Mouse (Mus musculus) adrenal gland, adult 8-10 months (tissue): Measurements from ENCODE around the gene Eef1b2. TPM values are rescaled to one million over a fixed set of nuclear protein-coding genes. Genes with fewer than 3 reads are reported as not detected.

ENCODE experiments used
- microRNA-seq, 2 experiments: library from miRNA; unstranded; fragments of <30 nt; microRNA quantifications; one replicate each; pipeline ENCODE4 v1.2.0; 2022
- total RNA-seq, 4 experiments: library from RNA; stranded (reverse); gene quantifications; 2 replicates each; pipeline ENCODE4 v1.2.4; 2022

Gene Eef1b2
- total RNA-seq, 4 experiments from 2014 or later: 529 to 647 (median 593) TPM

Small RNAs within 50 kb of the gene (microRNA-seq; reads per million reads assigned to microRNA genes)
- gene Gm24557 (0 reads per million in 2 experiments), gene Gm27512 (0 reads per million in 2 experiments)

Other genes starting within 250 kb of the Eef1b2 start
- gene Ino80d, start 62.2 kb upstream of the Eef1b2 start, total RNA-seq: 10 to 100 TPM; 27.2 to 40.6 (median 31.4) TPM
- 100 to 1,000 TPM; 185 to 263 (median 226) TPM for gene Ndufs1, start within 50 bp of the Eef1b2 start, total RNA-seq
- gene Gpr1, start 37.7 kb downstream of the Eef1b2 start, total RNA-seq: under 1 TPM in 3 of 4 experiments, not detected in 1; 0.23 to 0.42 (median 0.38) TPM
- gene Zdbf2, start 96.4 kb downstream of the Eef1b2 start, total RNA-seq: 10 to 100 TPM in 2 of 4 experiments, 1 to 10 TPM in 2; 6.2 to 12.0 (median 9.7) TPM